Mouse (Mus musculus) 3T3-L1 (cell line): ENCODE data around the gene Large1.
"Not testable (repeated sequence)": the region's sequence is repeated elsewhere in the genome, so short reads cannot be mapped to it uniquely, and the experiment has no call there.

Source experiments
- DNase-seq: peaks from one replicate; pipeline ENCODE4 v3.0.0-alpha.2; 2015; ENCODE audit warnings: low read depth, low spot score

Large1 gene

DNA sequence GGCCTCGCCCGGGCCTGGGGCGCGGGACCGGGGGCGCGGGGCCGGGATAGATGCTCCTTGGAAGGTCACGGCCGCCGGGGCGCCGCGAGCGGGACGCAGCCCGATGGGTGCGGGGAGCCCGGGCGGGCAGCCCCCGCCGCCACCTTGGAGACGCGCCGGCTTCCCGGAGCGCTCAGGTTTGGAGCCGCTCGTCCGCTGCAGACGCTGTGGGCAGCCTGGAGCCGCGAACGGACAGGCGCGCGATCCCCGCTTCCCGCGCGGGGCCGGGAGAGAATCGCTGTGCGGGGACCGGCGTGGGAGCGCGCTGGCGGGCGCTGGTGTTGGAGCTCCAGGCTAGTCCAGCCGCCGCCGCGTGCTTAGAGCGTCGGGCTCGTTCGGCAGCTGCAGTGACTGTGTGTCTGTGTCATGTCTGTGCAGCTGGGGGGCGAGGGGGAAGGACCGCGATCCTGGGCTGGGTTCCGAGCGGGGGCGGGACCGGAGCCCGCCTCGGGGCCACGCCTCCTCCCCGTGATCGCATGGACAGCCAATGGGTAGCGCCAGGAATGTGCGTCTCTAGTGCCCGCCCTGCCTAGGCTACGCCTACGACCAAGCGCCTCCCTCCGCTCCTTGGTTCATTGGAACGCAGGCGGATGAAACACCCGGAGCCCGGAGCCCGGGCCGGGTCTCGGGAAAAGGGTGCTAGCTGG, at the start of gene Large1:
TSS of gene Large1 (minus strand) at position 433 of the 686 bp plus-strand sequence.
- DNase-seq = peak; percentile 99

DNA sequence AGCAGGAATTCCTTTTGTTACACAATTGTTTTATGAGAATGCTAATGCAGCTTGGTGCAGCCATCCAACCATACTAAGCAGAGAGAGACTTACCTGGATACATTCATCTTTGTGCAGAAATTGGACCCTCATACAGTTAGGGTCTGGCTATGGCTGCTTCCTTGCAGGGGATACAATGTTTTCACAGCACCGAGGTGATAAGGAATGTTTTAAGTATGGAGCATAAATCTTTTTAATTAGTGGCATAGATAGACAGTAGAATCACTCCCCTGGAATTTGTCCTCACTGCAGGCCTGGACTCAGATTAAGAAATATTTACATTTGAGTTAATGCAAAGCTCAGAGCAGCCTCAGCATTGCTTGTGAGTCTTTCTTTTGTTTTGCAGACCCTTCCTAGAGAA, 47.0 kb upstream of the Large1 start:
- DNase-seq = no peak

DNA sequence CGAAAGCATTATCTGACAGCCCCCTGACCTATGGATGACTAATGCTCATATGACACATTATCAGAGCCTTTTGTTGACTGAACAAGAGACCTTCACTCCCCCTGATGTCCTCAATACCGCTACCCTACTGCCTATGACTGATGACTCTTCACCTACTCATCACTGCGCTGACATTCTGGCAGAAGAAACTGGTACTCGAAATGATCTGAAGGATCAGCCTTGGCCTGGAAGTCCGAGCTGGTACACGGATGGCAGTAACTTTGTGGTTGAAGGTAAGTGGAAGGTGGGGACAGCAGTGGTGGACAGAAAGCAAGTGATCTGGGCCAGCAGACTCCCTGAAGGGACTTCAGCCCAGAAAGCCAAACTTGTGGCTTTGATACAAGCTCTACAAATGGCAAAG, 19.7 kb upstream of the Large1 start:
- DNase-seq = not testable (repeated sequence)

GRCm38 (mm10) chr8:73355979-73356378, 2.6 kb upstream of the Large1 start:
- DNase-seq = peak; percentile 89

GRCm38 (mm10) chr8:73354201-73354881, 1.0 kb upstream of the Large1 start:
- DNase-seq = peak; percentile 76

GRCm38 (mm10) chr8:73353794-73354179, 447 bp upstream of the Large1 start:
- no peak for DNase-seq

DNA sequence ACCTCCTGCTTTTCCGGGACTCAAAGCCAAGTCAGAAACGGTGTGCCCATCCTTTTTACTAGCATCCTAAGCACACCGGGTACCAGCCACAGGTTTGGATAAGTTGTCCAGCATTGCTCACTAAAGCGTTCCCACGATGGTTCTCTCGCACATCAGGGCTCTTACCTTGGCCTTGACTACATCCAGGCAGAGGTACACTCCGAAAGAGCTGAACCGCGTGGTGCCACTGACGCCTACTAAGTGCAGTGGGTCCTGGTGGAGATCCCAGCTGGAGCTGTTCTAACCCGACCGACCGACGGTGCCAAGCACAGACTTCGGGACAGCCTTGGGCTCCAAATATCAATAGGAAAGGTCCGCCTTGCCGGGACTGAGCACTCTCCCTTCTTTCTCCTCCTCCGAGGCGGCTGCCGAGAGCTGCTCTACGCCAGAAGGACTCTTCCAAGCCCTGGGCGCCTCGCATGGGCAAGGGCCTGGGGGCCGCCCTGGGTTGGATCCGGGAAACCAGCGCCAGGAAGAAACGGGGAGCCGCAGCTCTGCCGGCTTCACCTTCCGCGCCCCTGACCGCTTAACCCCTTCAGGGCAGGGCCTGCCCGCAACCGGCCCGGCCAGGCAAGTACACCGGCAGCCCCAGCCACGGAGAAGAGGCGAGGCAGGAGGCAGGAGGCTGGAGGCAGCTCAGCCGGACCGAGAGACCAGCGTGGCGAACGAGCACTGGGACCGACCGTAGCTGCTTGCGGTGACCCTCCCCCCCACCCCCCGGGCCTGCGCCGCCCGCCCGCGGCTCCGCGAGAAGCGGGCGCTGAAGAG, 836 bp downstream of the Large1 start:
- DNase-seq = peak; percentile 66

GRCm38 (mm10) chr8:73350366-73350765, 3.0 kb downstream of the Large1 start:
- peak; percentile 86 for DNase-seq

GRCm38 (mm10) chr8:73342761-73343395, 10.5 kb downstream of the Large1 start:
- DNase-seq = peak; percentile 95

- no peak for DNase-seq
These were observed 16.5 kb downstream of the Large1 start for GRCm38 (mm10) chr8:73336845-73337244.

DNA sequence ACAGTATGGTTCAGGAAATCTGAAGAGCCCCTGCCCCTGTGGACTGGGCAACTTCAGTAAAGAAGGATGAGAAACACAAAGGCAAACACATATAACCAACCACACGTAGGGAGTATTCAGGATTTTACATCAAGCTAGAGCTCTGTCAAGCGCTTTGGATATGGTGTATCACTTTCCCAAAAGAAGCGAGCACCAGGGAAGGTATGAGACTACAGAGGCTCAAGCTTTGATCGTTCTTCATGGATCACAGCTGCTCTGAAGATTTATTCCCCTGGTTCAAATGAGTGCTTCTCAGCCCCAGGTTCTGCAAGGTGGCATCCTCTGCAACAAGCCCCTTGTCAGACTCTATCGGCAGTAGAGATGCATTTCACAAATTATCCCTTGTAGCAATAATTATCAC, 24.2 kb downstream of the Large1 start:
- no peak for DNase-seq

DNA sequence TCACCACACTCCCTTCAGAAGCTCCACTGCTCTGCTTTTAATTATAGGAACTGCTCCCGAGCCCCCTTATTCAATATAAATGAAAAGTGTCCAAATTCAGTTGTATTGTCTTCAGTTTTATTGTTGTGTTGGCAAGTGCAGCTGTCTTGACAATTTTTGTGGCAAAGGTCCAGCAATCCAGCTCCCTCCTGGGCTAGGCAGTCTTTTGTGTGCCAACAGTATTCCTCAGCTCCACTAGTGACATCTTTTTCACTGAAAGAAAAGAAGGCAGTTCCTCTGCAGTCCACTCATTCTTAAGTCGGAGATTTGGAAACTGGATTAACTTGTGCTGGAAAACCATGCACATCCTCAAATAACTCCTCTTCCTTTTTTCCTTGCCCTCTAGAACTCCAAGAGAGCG, 25.3 kb downstream of the Large1 start:
- DNase-seq = no peak

GRCm38 (mm10) chr8:73324667-73325066, 28.7 kb downstream of the Large1 start:
- DNase-seq = peak; percentile 44

- DNase-seq = peak; percentile 39
These were observed 29.7 kb downstream of the Large1 start for GRCm38 (mm10) chr8:73323591-73323990.

GRCm38 (mm10) chr8:73319500-73319899, 33.8 kb downstream of the Large1 start:
- DNase-seq = not testable (repeated sequence)

GRCm38 (mm10) chr8:73313911-73314310, 39.4 kb downstream of the Large1 start:
- no peak for DNase-seq

DNA sequence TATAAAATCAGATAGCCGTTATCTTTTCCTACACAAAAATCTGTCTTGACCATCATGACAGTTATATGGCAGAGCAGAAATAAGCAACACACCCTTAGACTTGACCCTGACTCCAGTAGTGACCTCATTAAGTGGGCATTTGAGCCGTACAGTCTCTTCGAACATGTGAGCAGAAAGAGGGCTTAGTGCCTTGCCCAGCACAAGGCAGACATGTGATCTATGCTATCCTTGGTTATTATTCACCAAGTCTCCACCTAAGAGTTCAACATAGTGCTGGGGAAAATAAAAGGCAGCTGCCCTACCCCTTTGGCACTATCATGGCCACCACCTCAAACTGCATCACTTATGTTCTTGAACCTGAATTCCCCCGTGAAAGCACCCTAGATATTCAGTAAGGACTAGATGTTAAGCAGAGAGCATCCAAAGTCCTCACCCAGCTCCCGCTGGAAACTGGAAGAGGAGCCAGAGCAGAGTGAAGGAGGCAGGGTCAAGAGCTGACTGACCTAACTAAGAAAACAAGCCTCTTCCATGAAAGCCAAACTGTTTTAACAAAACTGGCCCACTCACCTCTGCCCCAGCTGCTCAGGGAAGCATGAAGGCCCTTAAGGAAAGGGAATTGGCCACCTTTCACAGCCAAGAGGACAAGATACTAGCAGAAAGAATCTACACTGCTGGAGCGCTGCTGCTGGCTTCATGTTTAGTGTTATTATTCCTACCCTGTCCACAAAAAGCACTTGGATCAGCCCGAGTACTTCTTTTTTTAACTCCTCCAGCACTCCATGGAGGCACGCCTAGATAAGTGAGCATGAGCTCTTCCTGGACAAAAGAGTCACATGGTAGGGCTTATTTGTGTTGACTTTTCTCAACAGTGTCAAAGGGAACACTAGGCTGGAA, 40.4 kb downstream of the Large1 start:
- DNase-seq = no peak

- DNase-seq = peak; percentile 40
These were observed 42.9 kb downstream of the Large1 start for GRCm38 (mm10) chr8:73310471-73310870.

DNA sequence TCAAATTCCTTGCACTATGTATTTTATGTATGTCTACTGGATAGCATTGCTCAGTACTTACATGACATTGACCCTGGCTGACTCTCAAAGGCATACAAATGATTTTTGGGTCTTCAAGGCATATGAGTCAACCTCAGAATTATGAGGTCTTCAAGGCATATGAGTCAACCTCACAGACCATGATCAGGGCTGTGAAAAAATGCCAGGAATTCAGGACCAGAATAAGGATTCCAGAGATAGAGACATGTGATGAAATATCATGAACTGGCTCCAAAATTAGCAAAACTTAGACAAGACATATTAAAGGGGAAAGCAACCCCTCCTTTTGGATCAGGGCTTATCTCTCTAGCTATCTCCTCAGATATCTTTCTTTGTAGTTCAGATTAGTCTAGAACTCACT, 43.3 kb downstream of the Large1 start:
- DNase-seq = peak; percentile 89

DNA sequence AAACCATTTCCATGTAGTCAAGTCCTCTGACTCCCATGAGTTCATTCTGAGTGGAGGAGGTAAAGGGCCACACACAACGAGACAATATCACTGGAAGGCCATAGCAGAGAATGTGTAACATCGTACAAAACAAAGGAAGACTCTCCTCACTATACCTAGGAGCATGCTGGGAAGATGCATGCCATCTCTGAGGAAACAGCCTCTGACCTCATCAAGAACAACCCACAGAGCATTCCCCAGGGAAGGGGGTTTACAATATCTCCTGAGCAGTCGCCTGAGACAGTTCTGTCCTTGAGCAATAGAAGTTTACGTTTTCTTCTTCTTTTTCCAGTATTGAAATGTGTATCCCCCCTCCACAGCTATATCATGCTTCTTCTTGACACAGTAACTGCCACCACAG, 49.4 kb downstream of the Large1 start:
- peak; percentile 46 for DNase-seq

DNA sequence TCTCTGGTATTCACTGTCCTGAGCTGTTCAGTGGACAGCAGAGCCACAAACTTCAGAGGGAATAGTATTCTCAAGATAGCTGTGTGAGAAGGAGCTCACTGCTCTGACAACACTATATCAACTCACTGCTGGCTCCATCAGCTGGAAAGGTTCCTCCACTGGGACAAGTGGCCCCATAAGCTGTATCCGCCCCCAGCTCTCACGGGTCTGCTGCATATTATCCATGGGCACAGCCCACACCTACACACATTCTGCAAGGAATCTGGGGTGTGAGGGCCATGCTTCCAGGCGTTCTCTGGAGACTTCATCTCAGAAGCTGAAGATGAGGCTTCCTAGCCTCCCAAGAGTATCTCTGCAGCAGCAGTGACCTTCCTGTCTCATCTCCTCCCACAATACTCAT, 50.4 kb downstream of the Large1 start:
- no peak for DNase-seq
